Mouse (Mus musculus) kidney, adult 2 months (tissue): Measurements from ENCODE around the gene Grap. TPM values are rescaled to one million over a fixed set of nuclear protein-coding genes. Genes with fewer than 3 reads are reported as not detected.
"Not testable (repeated sequence)": the region's sequence is repeated elsewhere in the genome, so short reads cannot be mapped to it uniquely, and the experiment has no call there.

ENCODE experiments used
- DNase-seq: peaks from one replicate; pipeline ENCODE4 v3.0.0; 2021
- H3K27ac ChIP-seq: fragments of 200-500 bp; 2 replicates; pipeline ENCODE4 v1.5.1; 2012; ENCODE audit warnings: low read depth, low read length, control low read depth, inconsistent platforms; ENCODE audit not compliant: insufficient read depth
- H3K27me3 ChIP-seq: fragments of 200-500 bp; replicated peaks from 2 replicates; pipeline ENCODE4 v1.6.1; 2012; ENCODE audit warnings: mild to moderate bottlenecking, moderate library complexity, low read length, inconsistent platforms; ENCODE audit not compliant: control insufficient read depth, insufficient read depth
- H3K36me3 ChIP-seq: fragments of 200-500 bp; 2 replicates; pipeline ENCODE4 v1.6.1; 2012; ENCODE audit warnings: mild to moderate bottlenecking, moderate library complexity, low read length, inconsistent platforms; ENCODE audit not compliant: control insufficient read depth, insufficient read depth
- H3K4me1 ChIP-seq: fragments of 200-500 bp; 2 replicates; pipeline ENCODE4 v1.6.1; 2011; ENCODE audit warnings: low read length; ENCODE audit not compliant: control insufficient read depth, insufficient read depth
- H3K4me3 ChIP-seq: fragments of 200-500 bp; 2 replicates; pipeline ENCODE4 v1.5.1; 2011; ENCODE audit warnings: mild to moderate bottlenecking, low read depth, low read length, control low read depth; ENCODE audit not compliant: insufficient read depth
- CTCF ChIP-seq: fragments of 200-500 bp; conservative IDR thresholded peaks from 2 replicates; pipeline ENCODE4 v1.5.1; 2011; ENCODE audit warnings: low read depth, mild to moderate bottlenecking, control low read depth, low read length, moderate library complexity, mixed read lengths; ENCODE audit not compliant: insufficient read depth, insufficient read length
- POLR2A ChIP-seq: fragments of 200-500 bp; IDR thresholded peaks from one replicate; pipeline ENCODE4 v1.6.1; 2011; ENCODE audit warnings: low read depth, low read length, control low read depth
- WGBS: fragments of 180-500 bp; shearing (Covaris S2); methylation state at CpG from one replicate; pipeline ENCODE4 v1.1.7; 2018; 5-methylcytosine and 5-hydroxymethylcytosine counted together
- polyA plus RNA-seq: library from polyadenylated mRNA; depleted of rRNA; stranded (reverse); fragments of >200 nt; gene quantifications from 2 replicates; pipeline ENCODE4 v1.2.3, GENCODE M21; 2012

The Grap gene
- polyA plus RNA-seq, 1 experiment: 15.3 TPM

- Histone ChIP-seq H3K4me3 (no peak overlapping the region), H3K27me3 (no peaks in the 10 kb centered on the region), H3K36me3 (no peaks in the 10 kb centered on the region), H3K27ac (no peak overlapping the region), H3K4me1 (peaks cover 3% of the 10 kb centered on the region; the same call in 1 of the 2 replicates)
- DNase-seq: no peak
- 66% methylated on average over 8 of the region's 8 CpGs for WGBS
- TF ChIP-seq POLR2A (no peak), CTCF (no peak)
Observed at GRCm38 (mm10) chr11:61620762-61621161, 32.3 kb upstream of the Grap start.

- Histone ChIP-seq H3K27me3 (no peaks in the 10 kb centered on the region), H3K36me3 (no peaks in the 10 kb centered on the region), H3K4me1 (no peaks in the 10 kb centered on the region), H3K27ac (no peak overlapping the region), H3K4me3 (no peak overlapping the region)
- TF ChIP-seq POLR2A (no peak), CTCF (no peak)
- WGBS: 79% methylated on average over 7 of the region's 7 CpGs
- no peak for DNase-seq
Observed at GRCm38 (mm10) chr11:61625136-61625535, 27.9 kb upstream of the Grap start.

GRCm38 (mm10) chr11:61626509-61626908, 26.6 kb upstream of the Grap start:
- no peaks in the 10 kb centered on the region for H3K36me3 ChIP-seq
- no peak overlapping the region for H3K4me3 ChIP-seq
- DNase-seq: no peak
- H3K27ac ChIP-seq: no peak overlapping the region
- TF ChIP-seq CTCF (no peak), POLR2A (no peak)
- no peaks in the 10 kb centered on the region for H3K4me1 ChIP-seq
- WGBS: 91% methylated on average over 1 of the region's 1 CpGs
- H3K27me3 ChIP-seq: no peaks in the 10 kb centered on the region

GRCm38 (mm10) chr11:61629621-61630020, 23.4 kb upstream of the Grap start:
- H3K4me3 ChIP-seq: no peak overlapping the region
- no peaks in the 10 kb centered on the region for H3K4me1 ChIP-seq
- no peak overlapping the region for H3K27ac ChIP-seq
- no peaks in the 10 kb centered on the region for H3K36me3 ChIP-seq
- DNase-seq: no peak
- TF ChIP-seq CTCF (peak; percentile 48), POLR2A (no peak)
- H3K27me3 ChIP-seq: no peaks in the 10 kb centered on the region
- WGBS: 60% methylated on average over 3 of the region's 3 CpGs

- H3K36me3 ChIP-seq, H3K4me1 ChIP-seq, H3K27me3 ChIP-seq, H3K27ac ChIP-seq, H3K4me3 ChIP-seq: not testable (repeated sequence)
- 62% methylated on average over 3 of the region's 4 CpGs for WGBS
- DNase-seq: peak; percentile 60
Observed at GRCm38 (mm10) chr11:61636309-61636708, 16.8 kb upstream of the Grap start.

GRCm38 (mm10) chr11:61637413-61637812, 15.7 kb upstream of the Grap start:
- H3K36me3 ChIP-seq: no peaks in the 10 kb centered on the region
- no peak overlapping the region for H3K4me3 ChIP-seq
- WGBS: 54% methylated on average over 1 of the region's 1 CpGs
- peaks cover 3% of the 10 kb centered on the region; the same call in 1 of the 2 replicates for H3K4me1 ChIP-seq
- H3K27ac ChIP-seq: no peak overlapping the region
- TF ChIP-seq CTCF: no peak
- no peak for TF ChIP-seq POLR2A
- H3K27me3 ChIP-seq: no peaks in the 10 kb centered on the region
- DNase-seq: no peak

GRCm38 (mm10) chr11:61637856-61638255, 15.2 kb upstream of the Grap start:
- Histone ChIP-seq H3K4me1 (peaks cover 3% of the 10 kb centered on the region; the same call in 1 of the 2 replicates), H3K27ac (no peak overlapping the region), H3K36me3 (no peaks in the 10 kb centered on the region), H3K27me3 (no peaks in the 10 kb centered on the region), H3K4me3 (no peak overlapping the region)
- 93% methylated on average over 3 of the region's 3 CpGs for WGBS
- no peak for TF ChIP-seq CTCF
- no peak for TF ChIP-seq POLR2A
- DNase-seq: no peak
